Mouse (Mus musculus): Measurements from ENCODE around the gene Gm9887.
"Not testable (repeated sequence)": the region's sequence is repeated elsewhere in the genome, so short reads cannot be mapped to it uniquely, and the experiment has no call there.

Gm9887 gene

DNA sequence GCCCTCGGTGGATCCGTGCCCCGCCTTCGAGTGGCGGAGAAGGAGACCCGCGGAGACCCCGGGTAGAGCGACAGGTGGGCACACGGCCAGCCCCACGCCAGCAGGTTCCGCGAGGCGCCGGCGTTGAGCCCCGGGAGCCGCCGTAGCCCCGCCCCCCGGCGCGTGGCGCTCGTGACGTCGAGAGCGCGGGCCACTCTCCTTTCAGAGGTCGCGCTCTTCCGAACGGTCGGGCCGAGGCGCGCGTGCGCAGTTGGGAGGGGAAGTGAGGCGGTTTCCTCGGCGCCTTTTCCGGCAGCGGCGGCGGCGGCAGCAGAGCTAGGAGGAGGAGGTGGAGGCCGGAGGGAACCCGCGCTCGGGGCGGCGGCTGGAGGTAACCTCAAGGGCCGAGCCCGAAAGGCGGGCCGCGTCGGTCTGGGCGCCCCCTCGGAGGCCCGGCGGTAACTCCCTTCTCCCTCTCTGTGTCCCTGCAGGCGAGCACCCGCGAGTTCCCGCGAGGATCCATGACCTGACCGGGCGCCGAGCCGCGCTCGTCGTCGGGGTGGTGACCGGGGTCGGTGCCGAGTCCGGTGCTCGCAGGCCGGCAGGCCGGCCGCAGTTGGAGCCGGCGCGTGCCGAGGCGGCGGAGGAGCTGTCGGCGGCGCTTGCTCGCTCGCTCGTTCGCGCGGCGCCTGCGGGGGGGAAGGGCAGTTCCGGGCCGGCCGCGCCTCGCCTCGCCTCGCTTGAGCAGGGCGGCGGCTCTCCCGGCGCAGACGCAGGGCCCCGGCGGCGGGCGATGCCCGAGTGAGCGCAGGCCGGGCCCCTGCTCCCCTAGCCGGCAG, at the start of gene Gm9887, which contains the start of gene Arf6:
Gene Gm9887, minus strand, starts transcription at position 605 of the 818 bp plus-strand sequence.
Gene Arf6, plus strand, starts transcription at position 297 of the 818 bp plus-strand sequence.
- peak; percentile 98 for DNase-seq (ENCODE audit: low spot score)

DNA sequence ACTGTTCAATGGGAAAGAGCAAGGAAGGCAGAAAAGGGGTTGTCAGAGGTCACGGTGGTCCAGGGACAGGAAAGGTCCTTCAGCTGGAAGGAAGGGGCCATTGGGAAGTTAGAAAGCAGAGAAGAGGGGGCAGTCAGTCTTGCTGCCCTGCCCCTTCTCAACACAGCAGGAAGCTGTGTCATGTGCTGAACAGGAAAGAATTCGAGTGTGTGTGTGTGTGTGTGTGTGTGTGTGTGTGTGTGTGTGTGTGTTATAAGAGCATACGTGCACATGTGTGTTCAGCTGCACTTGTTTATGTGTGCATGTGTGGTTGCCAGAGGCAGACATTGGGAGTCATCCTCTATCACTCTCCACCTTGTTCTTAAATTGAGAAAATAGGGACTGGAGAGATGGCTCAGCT, 48.5 kb upstream of the Gm9887 start:
- no peak for DNase-seq (ENCODE audit: low spot score)

DNA sequence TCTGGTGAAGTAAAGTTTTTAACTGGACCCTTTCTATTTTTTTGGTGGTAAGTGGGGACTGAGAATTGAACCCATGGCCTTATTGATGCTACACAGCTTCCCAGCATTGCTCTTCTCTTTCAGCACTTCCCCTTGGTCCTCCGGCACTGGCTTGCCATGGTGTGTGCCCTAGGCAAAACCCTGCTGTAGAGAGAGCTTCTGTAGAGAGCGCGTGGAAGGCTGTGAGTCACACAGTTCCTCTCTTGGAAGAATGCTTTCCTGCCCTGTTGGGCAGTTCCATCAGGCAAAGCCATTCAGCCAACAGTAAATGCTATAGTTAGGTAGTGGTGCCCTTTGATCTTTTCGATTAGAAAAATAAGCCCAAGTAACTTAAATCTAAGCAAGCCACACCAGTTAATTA, 47.3 kb upstream of the Gm9887 start:
- DNase-seq (ENCODE audit: low spot score) = no peak

GRCm38 (mm10) chr12:69419017-69419605, 46.9 kb upstream of the Gm9887 start:
- DNase-seq (ENCODE audit: low spot score) = no peak

DNA sequence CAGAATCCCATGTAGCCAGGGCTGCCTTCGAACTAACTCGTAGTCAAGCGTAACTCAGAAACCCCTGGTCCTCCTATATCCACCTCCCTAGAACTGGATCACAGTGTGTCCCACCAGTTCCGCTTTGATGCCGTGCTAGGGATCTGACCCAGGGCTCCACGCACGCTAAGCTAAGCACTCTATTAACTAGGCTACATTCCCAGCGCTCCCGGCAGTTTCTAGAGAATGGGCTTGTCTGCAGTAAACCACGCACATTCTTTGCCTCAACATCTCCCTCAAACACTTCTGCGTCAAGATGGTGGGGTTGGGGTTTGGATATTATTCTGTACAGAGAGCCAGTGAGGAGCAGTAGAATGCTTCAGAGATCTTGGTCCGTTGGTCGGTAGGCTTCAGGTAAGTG, 46.3 kb upstream of the Gm9887 start:
- no peak for DNase-seq (ENCODE audit: low spot score)

GRCm38 (mm10) chr12:69417701-69418291, 45.5 kb upstream of the Gm9887 start:
- no peak for DNase-seq (ENCODE audit: low spot score)

DNA sequence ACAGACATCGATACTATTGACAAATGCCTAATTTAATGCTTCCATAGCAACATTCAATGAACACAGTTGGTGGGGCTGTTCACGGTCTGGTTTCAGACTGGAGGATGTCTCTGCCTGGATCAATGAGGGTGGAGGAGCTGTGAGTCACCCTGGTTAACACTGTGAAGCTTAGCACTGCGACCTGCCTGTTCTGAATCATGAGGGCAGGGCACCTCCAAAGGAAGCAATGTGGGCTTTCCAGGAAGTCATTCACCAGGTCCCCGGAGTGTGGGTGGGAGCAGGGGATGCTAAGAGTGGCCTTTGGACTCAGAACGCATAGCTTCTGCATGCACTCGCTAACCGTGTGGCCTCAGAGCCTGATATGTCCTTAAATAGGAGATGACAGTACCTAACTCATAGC, 44.5 kb upstream of the Gm9887 start:
- DNase-seq (ENCODE audit: low spot score) = no peak

GRCm38 (mm10) chr12:69414826-69415572, 42.7 kb upstream of the Gm9887 start:
- no peak for DNase-seq (ENCODE audit: low spot score)

GRCm38 (mm10) chr12:69413303-69413702, 41.0 kb upstream of the Gm9887 start:
- DNase-seq (ENCODE audit: low spot score) = no peak

GRCm38 (mm10) chr12:69411936-69412335, 39.7 kb upstream of the Gm9887 start:
- no peak for DNase-seq (ENCODE audit: low spot score)

GRCm38 (mm10) chr12:69410767-69411166, 38.5 kb upstream of the Gm9887 start:
- DNase-seq (ENCODE audit: low spot score) = no peak

DNA sequence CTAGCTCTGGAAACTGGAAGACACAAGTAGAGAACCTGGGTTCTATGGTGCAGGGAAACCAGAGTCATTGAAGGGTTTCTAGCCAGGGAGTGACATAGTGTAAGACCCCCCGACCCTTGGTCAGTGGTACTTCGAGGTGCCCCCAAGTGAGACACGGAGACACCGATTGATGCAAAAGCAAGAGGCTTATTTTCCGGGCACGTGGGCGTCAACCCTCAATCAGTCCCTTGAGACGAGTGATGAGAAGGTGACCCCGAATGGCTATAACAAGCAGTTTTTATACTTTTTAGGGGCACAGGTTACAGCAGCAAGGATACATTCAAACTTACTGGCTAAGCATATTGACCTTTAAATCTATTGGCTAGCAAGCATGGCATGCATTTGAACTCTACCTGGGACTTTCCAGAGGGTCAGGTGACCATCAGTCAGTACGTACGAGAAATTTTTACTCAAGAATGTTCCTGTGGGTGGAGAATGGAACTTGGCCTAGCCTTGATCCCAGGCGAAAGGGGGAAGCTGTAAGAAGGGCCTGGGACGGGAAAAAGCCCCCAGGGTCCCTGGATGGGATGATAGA, 30.4 kb upstream of the Gm9887 start:
- no peak for DNase-seq (ENCODE audit: low spot score)

- DNase-seq (ENCODE audit: low spot score) = no peak
Observed at GRCm38 (mm10) chr12:69402100-69402499, 29.8 kb upstream of the Gm9887 start.

DNA sequence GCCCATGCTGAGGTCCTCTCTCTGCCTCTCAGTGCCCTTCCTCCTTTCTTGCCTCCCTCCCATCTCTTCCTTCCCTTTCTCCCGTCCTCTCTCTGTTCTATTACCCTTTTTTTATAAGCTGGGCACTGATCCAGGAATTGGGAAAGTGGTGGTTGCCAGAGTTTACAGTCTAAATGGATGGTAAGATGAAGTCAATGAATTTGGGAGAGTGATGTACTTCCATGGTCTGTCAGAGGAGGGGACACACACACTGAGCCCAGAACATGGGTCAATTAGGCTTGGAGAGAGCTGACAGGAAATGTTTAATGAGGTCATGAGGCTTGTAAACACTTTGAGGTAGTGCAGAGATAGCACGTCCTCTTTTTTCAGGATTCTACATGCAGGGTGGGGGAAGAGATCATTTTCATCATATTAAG, 28.6 kb upstream of the Gm9887 start:
- DNase-seq (ENCODE audit: low spot score) = no peak

- DNase-seq (ENCODE audit: low spot score) = no peak
Observed at GRCm38 (mm10) chr12:69400367-69400766, 28.1 kb upstream of the Gm9887 start.

DNA sequence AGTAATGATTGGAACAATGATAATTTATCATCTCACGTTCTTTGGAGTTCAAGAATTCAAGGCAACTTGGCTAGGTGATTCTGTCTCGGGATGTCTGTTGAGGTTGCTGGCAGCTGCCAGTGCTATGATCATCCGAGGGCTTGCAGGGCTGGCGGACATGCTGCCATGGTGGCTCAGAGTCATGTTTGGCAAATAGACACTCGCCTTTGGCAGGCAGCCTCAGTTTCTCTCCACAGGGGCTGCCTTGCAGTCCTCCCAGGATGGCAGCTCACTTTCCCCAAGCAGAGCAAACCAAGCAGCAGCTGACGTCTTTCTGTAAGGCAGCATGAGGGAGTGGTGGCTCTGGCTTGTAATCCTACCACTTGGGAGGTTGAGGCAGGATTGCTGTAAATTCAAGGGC, 22.2 kb upstream of the Gm9887 start:
- DNase-seq (ENCODE audit: low spot score) = no peak

- DNase-seq (ENCODE audit: low spot score) = no peak
Observed at GRCm38 (mm10) chr12:69393076-69393475, 20.8 kb upstream of the Gm9887 start.

DNA sequence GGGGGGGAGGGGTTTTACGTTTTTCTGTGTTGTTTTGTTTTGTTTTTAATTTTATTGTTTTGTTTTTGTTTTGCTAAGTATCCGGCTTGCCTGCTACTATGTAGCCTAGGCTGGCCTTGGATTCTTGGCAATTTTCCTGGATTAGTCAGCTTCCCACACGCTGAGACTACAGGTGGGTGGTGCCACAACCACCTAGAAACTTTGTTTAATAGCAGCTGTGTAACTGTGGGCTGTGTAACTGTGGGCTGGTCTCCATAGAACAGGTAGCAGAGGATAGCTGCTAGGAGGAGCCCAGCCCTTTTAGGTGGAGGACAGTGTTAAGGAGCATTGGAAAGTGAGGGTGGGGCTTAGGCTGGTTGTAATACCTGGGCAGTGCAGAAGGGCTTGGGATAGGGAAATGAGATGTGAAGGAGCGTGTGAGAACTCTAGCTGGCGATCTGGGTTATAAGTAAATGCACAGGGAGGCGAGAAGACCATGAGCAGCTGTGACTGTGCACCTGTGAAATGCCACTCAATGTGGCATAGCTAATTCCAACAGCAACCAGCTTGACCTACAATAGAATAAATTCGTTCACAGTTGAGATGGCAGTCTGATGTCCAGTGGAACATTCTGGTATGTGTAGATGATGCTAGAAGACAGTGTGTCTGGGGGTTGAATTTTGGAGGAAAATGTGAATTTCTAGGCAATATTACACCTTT, 17.9 kb upstream of the Gm9887 start:
- no peak for DNase-seq (ENCODE audit: low spot score)

DNA sequence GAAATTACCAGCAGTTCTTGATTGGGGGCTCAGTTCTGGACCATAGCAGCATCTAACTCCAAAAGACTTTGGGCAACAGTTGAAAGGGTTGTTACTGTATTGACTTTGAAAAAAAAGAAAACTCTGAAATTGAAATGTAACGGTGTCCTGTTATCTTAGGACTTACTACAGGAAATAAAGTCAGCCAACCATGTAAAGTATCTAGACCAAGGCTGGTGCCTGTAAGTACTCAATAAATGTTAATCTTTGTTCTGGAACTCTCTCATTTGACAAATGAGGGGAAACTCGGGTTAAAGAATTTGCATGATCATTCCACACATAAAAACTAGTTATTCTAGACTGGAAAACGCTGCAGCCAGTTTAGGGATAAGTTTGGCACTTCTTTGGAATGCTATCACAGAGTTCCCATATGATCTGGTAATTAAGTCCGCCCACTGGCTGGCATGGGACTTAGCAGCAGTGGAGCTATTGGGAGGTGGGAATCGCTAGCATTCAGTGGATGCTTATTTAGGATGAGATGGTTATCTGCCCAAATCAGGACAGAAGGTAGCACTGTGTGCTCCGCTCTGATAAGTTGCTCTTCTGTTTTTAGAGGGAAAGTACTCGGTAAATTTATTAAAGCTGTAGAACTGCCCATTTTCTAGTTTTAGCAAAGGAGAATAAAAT, 17.1 kb upstream of the Gm9887 start:
- no peak for DNase-seq (ENCODE audit: low spot score)

DNA sequence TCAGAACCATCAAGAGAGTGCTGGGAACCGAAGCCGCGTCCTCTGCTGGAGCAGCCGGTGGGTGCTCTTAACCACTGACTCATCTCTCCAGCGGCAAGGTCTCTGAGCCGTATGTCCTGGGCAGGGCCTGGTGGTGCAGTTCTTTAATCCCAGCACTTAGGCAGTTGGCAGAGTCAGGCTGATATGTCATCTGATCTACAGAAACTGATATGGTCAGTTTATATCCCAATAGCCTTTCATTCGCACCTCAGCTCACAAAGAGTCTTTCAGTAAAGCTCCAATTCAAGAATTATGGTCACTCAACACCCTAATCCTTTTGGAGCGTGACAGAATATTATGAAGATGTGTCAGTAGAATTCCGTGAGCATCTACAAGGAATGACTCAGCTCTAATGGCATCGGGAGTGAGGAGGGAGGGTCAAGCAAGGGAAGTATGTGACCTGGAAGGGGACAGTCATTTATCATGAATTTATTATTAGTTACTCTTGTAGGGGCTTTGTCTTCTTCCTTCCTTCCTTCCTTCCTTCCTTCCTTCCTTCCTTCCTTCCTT, 16.1 kb upstream of the Gm9887 start:
- DNase-seq (ENCODE audit: low spot score) = no peak

GRCm38 (mm10) chr12:69386281-69386732, 14.0 kb upstream of the Gm9887 start:
- DNase-seq (ENCODE audit: low spot score) = not testable (repeated sequence)
